Mouse (Mus musculus) forebrain, postnatal 0 days (tissue): ENCODE data around the gene Mast1. TPM values are rescaled to one million over a fixed set of nuclear protein-coding genes. Genes with fewer than 3 reads are reported as not detected.
"Not testable (repeated sequence)": the region's sequence is repeated elsewhere in the genome, so short reads cannot be mapped to it uniquely, and the experiment has no call there.

Experiments used
- ATAC-seq: fragments of 200-750 bp; cut with Nextera tagmentation; 2 replicates; pipeline ENCODE4 v1.8.0; 2017; ENCODE audit warnings: mild to moderate bottlenecking, moderate library complexity
- DNase-seq: peaks from one replicate; pipeline ENCODE4 v3.0.0-alpha.2; 2015
- H3K27ac ChIP-seq: fragments of 300-500 bp; sonication (generic); 2 replicates; pipeline ENCODE4 v1.5.1; 2014; ENCODE audit warnings: low read depth, mild to moderate bottlenecking, antibody characterized with exemption, low read length, moderate library complexity, mixed read lengths
- H3K27me3 ChIP-seq: fragments of 300-500 bp; sonication (generic); 2 replicates; pipeline ENCODE4 v1.6.1; 2014; ENCODE audit warnings: mild to moderate bottlenecking, low read length, mixed read lengths; ENCODE audit not compliant: insufficient read depth
- H3K36me3 ChIP-seq: fragments of 300-500 bp; sonication (generic); 2 replicates; pipeline ENCODE4 v1.6.1; 2014; ENCODE audit warnings: mild to moderate bottlenecking, moderate library complexity; ENCODE audit not compliant: insufficient read depth
- H3K4me1 ChIP-seq: fragments of 300-500 bp; sonication (generic); 2 replicates; pipeline ENCODE4 v1.6.1; 2014; ENCODE audit warnings: antibody characterized with exemption; ENCODE audit not compliant: insufficient read depth
- H3K4me2 ChIP-seq: fragments of 300-500 bp; sonication (generic); 2 replicates; pipeline ENCODE4 v1.6.1; 2014; ENCODE audit warnings: low read depth, mild to moderate bottlenecking, moderate library complexity
- H3K4me3 ChIP-seq: fragments of 300-500 bp; sonication (generic); 2 replicates; pipeline ENCODE4 v1.5.1; 2014; ENCODE audit warnings: low read depth, low read length, mixed read lengths
- H3K9ac ChIP-seq: fragments of 300-500 bp; sonication (generic); 2 replicates; pipeline ENCODE4 v1.6.1; 2014; ENCODE audit warnings: mild to moderate bottlenecking
- H3K9me3 ChIP-seq: fragments of 300-500 bp; sonication (generic); 2 replicates; pipeline ENCODE4 v1.6.1; 2016; ENCODE audit warnings: low read length
- CTCF ChIP-seq: sonication (generic); IDR thresholded peaks from 2 replicates; pipeline ENCODE4 v1.5.1; 2016; ENCODE audit warnings: antibody characterized with exemption, control low read depth, low read depth
- WGBS: fragments of 180-500 bp; shearing (Covaris S2); extraction: QIAGEN DNeasy Blood & Tissue Kit; methylation state at CpG from one replicate; pipeline ENCODE4 v1.1.7; 2014; 5-methylcytosine and 5-hydroxymethylcytosine counted together
- polyA plus RNA-seq: library from polyadenylated mRNA; unstranded; fragments of >200 nt; fragmentation: Nextera tagmentation; extraction: Ambion mirVana; gene quantifications from 2 replicates; pipeline ENCODE4 v1.2.1, GENCODE M21; 2015
- total RNA-seq: library from RNA; depleted of rRNA; stranded (reverse); fragments of >200 nt; gene quantifications from 2 replicates; pipeline ENCODE4 v1.2.3, GENCODE M21; 2014

Gene Mast1
- total and polyA plus RNA-seq, 2 experiments from 2014 or later, result 57.7 to 63.8 TPM

DNA sequence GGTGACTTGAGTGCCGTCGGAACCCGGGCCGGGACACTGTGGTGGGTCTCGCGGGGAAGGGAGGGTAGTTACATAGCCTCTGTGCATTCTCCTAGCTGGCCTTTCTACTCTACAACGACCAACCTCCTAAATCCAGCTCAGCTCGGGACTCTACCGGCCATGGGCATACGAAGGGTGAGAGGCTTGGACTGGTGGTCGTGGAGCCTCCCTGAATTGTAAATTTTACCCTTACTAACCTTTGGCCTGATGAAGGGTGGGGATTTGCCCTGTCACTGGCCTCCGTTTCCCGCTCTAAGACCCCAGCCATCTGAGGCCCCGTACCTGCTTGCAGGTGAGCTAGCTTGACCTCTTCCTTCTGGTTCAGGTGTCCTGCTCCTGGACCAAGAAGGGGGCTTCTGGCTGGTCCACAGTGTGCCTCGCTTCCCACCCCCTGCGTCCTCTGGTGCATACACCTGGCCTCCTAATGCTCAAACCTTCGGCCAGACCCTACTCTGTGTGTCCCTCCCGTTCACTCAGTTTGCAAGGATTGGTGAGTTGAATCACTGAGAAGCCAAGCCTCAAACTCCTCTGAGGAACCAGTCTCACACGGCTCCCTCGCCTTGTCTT lies 27.9 kb downstream of the Mast1 start:
- no peak for TF ChIP-seq CTCF
- Histone ChIP-seq H3K4me3 (peak overlapping the region; percentile 30), H3K9ac (peak overlapping the region; percentile 37; the same call in 1 of the 2 replicates), H3K27me3 (no peaks in the 10 kb centered on the region; the same call in 1 of the 2 replicates), H3K4me1 (no peaks in the 10 kb centered on the region), H3K9me3 (no peaks in the 10 kb centered on the region), H3K4me2 (peak overlapping the region; percentile 59), H3K36me3 (peaks cover 33% of the 10 kb centered on the region), H3K27ac (no peak overlapping the region)
- ATAC-seq (peak; percentile 6; the same call in 1 of the 2 replicates), DNase-seq (no peak)
- 56% methylated on average over 20 of the region's 20 CpGs for WGBS

DNA sequence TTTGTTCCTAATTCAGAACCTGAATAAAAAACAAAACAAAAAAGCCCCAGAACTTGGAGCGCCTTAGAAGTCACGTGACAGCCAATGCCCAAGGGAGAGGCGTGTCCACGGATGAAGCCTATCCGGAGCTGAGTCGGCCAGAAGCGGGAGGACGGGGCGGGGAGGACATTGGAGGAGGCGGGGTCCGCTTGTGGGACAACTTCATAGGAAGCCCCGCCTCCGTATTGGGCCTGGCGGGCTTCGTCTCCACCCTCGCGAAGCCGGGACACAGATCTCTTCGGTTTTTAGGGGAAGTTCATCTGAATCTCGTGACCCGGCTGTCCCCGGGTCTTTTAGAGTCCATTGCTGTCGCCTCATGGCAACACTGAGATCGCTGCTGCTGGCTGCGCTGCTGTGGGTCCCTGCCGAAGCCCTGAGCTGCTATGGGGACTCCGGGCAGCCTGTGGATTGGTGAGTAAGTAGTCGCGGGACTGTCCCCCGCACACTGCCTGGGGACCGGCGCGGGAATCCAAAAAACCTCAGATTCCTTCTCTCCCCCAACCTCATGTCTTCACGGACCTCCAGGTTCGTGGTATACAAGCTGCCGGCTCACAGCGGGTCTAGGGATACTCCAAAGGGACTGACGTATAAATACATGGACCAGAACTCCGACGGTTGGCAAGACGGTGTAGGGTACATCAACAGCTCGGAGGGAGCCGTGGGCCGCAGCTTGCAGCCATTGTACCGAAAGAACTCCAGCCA lies 28.6 kb downstream of the Mast1 start, which contains the start of gene Dnase2a:
Gene Dnase2a (plus strand): TSS at position 140 of the 741 bp plus-strand sequence.
- no peaks in the 10 kb centered on the region for H3K9me3 ChIP-seq
- DNase-seq (peak; percentile 84), ATAC-seq (peak; percentile 80)
- H3K4me2 ChIP-seq, result peak within 1 kb of the TSS; percentile 59
- no peaks in the 10 kb centered on the region for H3K4me1 ChIP-seq
- peak within 1 kb of the TSS; percentile 30 for H3K4me3 ChIP-seq
- WGBS, result 3% methylated on average over 44 of the region's 45 CpGs
- H3K27me3 ChIP-seq, result no peaks in the 10 kb centered on the region; the same call in 1 of the 2 replicates
- peaks cover 33% of the 10 kb centered on the region for H3K36me3 ChIP-seq
- peak within 1 kb of the TSS; percentile 37; the same call in 1 of the 2 replicates for H3K9ac ChIP-seq
- no peak for TF ChIP-seq CTCF
- H3K27ac ChIP-seq, result no peak within 1 kb of the TSS

DNA sequence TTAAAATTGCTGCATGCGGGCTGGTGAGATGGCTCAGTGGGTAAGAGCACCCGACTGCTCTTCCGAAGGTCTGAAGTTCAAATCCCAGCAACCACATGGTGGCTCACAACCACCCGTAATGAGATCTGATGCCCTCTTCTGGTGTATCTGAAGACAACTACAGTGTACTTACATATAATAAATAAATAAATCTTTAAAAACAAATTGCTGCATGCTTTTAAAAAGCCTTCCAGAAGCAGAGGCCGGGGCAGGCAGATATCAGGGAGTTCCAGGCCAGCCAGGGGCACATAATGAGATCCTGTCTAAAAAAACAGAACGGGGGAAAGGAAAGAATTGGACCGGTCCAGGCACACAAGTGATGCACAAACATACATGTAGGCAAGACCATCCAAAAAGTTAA lies 29.2 kb downstream of the Mast1 start:
- H3K9ac ChIP-seq, H3K27ac ChIP-seq, H3K4me1 ChIP-seq, DNase-seq, ATAC-seq, H3K4me3 ChIP-seq, H3K27me3 ChIP-seq, H3K9me3 ChIP-seq: not testable (repeated sequence)
- Histone ChIP-seq H3K36me3 (peaks cover 29% of the 10 kb centered on the region), H3K4me2 (peak overlapping the region; percentile 59)
- WGBS, result 31% methylated on average over 6 of the region's 7 CpGs

DNA sequence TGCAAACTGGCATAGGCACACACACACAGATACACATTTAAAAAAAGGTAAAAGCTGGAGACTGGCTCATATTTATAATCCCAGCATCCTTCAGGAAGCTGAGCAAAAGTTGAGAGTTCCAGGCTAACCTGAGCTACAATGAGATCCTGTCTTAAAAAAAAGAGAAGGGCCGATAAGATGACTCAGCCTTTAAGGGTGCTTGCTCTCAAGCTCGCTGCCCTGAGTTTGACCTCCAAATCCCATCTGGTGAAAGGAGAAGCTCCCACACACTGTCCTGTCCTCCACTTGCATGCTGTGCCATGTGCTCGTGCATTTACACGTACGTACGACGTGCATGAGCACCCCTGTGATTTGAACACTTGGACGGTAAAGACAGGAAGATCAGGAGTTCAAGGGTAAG lies 29.7 kb downstream of the Mast1 start:
- WGBS, result 78% methylated on average over 8 of the region's 8 CpGs
- Histone ChIP-seq H3K4me2 (no peak overlapping the region), H3K27ac (no peak overlapping the region), H3K4me3 (no peak overlapping the region), H3K27me3 (no peaks in the 10 kb centered on the region; the same call in 1 of the 2 replicates), H3K9me3 (no peaks in the 10 kb centered on the region), H3K4me1 (peaks cover 5% of the 10 kb centered on the region; the same call in 1 of the 2 replicates), H3K9ac (no peak overlapping the region), H3K36me3 (peaks cover 24% of the 10 kb centered on the region)
- DNase-seq (no peak), ATAC-seq (no peak)
- TF ChIP-seq CTCF, result no peak

DNA sequence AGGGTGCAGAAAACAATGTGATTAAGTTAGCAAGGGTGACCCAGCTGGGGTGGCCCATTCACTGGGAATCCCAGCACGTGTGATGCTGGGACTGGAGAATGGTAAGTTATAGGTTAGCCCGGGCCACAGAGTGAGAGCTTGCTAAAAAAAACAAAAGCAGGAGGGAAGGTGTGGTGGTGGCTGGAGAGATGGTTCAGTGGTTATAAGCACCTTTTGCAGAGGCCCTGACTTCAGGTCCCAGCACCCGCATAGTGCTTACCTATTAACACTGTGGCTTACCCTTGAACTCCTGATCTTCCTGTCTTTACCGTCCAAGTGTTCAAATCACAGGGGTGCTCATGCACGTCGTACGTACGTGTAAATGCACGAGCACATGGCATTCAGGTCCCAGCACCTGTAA lies 30.1 kb downstream of the Mast1 start:
- no peak overlapping the region for H3K4me2 ChIP-seq
- no peaks in the 10 kb centered on the region for H3K9me3 ChIP-seq
- DNase-seq (no peak), ATAC-seq (no peak)
- peaks cover 19% of the 10 kb centered on the region for H3K36me3 ChIP-seq
- WGBS, result 95% methylated on average over 9 of the region's 9 CpGs
- H3K27ac ChIP-seq, result no peak overlapping the region
- no peak overlapping the region for H3K9ac ChIP-seq
- H3K27me3 ChIP-seq, result no peaks in the 10 kb centered on the region; the same call in 1 of the 2 replicates
- H3K4me1 ChIP-seq, result peaks cover 5% of the 10 kb centered on the region; the same call in 1 of the 2 replicates
- no peak overlapping the region for H3K4me3 ChIP-seq
- TF ChIP-seq CTCF, result no peak

DNA sequence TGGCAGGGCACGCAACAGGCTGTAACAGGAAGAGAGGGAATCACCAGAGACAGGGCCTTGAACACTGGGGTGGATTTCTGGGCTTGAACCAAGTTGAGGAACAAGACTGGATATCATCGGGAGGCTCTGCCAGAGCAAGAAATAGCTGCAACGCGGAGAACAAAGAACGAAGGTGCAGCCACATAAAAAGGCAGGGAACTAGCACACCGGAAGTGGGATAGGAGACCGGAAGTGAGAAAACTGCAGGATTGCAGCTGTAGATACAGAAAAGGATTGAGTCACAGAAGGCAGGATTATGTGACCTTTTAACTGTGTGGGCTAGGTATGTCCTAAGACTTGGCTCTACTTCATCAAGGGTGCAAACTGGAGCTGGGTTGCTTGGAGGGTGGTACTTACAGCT lies 32.8 kb downstream of the Mast1 start:
- Histone ChIP-seq H3K9me3 (no peaks in the 10 kb centered on the region), H3K4me1 (peaks cover 5% of the 10 kb centered on the region; the same call in 1 of the 2 replicates), H3K4me3 (no peak overlapping the region), H3K4me2 (no peak overlapping the region), H3K36me3 (no peaks in the 10 kb centered on the region; the same call in 1 of the 2 replicates), H3K27ac (no peak overlapping the region), H3K27me3 (no peaks in the 10 kb centered on the region; the same call in 1 of the 2 replicates), H3K9ac (no peak overlapping the region)
- 90% methylated on average over 7 of the region's 7 CpGs for WGBS
- ATAC-seq, result no peak
- TF ChIP-seq CTCF, result no peak
- DNase-seq, result no peak
